Mouse (Mus musculus) testis, adult 2 months (tissue): Measurements from ENCODE around the gene Lgi2. TPM values are rescaled to one million over a fixed set of nuclear protein-coding genes. Genes with fewer than 3 reads are reported as not detected.

ENCODE experiments used
- H3K27ac ChIP-seq: fragments of 200-500 bp; 2 replicates; pipeline ENCODE4 v1.5.1; 2012; ENCODE audit warnings: low read depth, low read length; ENCODE audit not compliant: control insufficient read depth, insufficient read depth
- H3K27me3 ChIP-seq: fragments of 200-500 bp; 2 replicates; pipeline ENCODE4 v1.6.1; 2012; ENCODE audit warnings: mild to moderate bottlenecking, low read length, moderate library complexity; ENCODE audit not compliant: control insufficient read depth, insufficient read depth
- H3K36me3 ChIP-seq: fragments of 200-500 bp; 2 replicates; pipeline ENCODE4 v1.6.1; 2012; ENCODE audit warnings: mild to moderate bottlenecking, low read length; ENCODE audit not compliant: control insufficient read depth, insufficient read depth
- H3K4me1 ChIP-seq: fragments of 200-500 bp; 2 replicates; pipeline ENCODE4 v1.6.1; 2012; ENCODE audit warnings: low read length; ENCODE audit not compliant: control insufficient read depth, insufficient read depth
- H3K4me3 ChIP-seq: fragments of 200-500 bp; 2 replicates; pipeline ENCODE4 v1.5.1; 2012; ENCODE audit warnings: low read depth, mild to moderate bottlenecking, low read length, moderate library complexity, mixed read lengths; ENCODE audit not compliant: control insufficient read depth
- CTCF ChIP-seq: fragments of 200-500 bp; IDR thresholded peaks from 2 replicates; pipeline ENCODE4 v1.5.1; 2012; ENCODE audit warnings: low read depth, mild to moderate bottlenecking, inconsistent platforms, low read length, moderate library complexity; ENCODE audit not compliant: control insufficient read depth, insufficient read depth, insufficient replicate concordance
- POLR2A ChIP-seq: fragments of 200-500 bp; IDR thresholded peaks from 2 replicates; pipeline ENCODE4 v1.6.1; 2012; ENCODE audit warnings: low read depth, mild to moderate bottlenecking, inconsistent platforms, low read length, moderate library complexity; ENCODE audit not compliant: control insufficient read depth
- polyA plus RNA-seq: library from polyadenylated mRNA; depleted of rRNA; stranded (reverse); fragments of >200 nt; gene quantifications from 2 replicates; pipeline ENCODE4 v1.2.3, GENCODE M21; 2012

Lgi2 gene
- polyA plus RNA-seq, 1 experiment: 0.54 TPM

GRCm38 (mm10) chr5:52560240-52560639 lies 6.0 kb downstream of the Lgi2 start:
- no peaks in the 10 kb centered on the region for H3K27me3 ChIP-seq
- H3K27ac ChIP-seq: no peak overlapping the region
- TF ChIP-seq POLR2A: no peak
- no peak for TF ChIP-seq CTCF
- peaks cover 1% of the 10 kb centered on the region; the same call in 1 of the 2 replicates for H3K4me1 ChIP-seq
- H3K4me3 ChIP-seq: no peak overlapping the region
- no peaks in the 10 kb centered on the region for H3K36me3 ChIP-seq

GRCm38 (mm10) chr5:52555526-52555925 lies 10.7 kb downstream of the Lgi2 start:
- TF ChIP-seq POLR2A: no peak
- TF ChIP-seq CTCF: no peak
- no peak overlapping the region for H3K4me3 ChIP-seq
- H3K4me1 ChIP-seq: no peaks in the 10 kb centered on the region
- H3K27me3 ChIP-seq: no peaks in the 10 kb centered on the region
- H3K36me3 ChIP-seq: no peaks in the 10 kb centered on the region
- H3K27ac ChIP-seq: no peak overlapping the region

- H3K27ac ChIP-seq: no peak overlapping the region
Observed at GRCm38 (mm10) chr5:52551318-52551632, 15.0 kb downstream of the Lgi2 start.

GRCm38 (mm10) chr5:52550613-52551317 lies 15.5 kb downstream of the Lgi2 start:
- H3K27me3 ChIP-seq: no peaks in the 10 kb centered on the region
- TF ChIP-seq CTCF (no peak), POLR2A (no peak)
- H3K36me3 ChIP-seq: no peaks in the 10 kb centered on the region
- H3K27ac ChIP-seq: no peak overlapping the region
- H3K4me1 ChIP-seq: no peaks in the 10 kb centered on the region
- no peak overlapping the region for H3K4me3 ChIP-seq

More at GRCm38 (mm10) chr5:52551318-52551632, 15.0 kb downstream of the Lgi2 start:
- H3K27me3 ChIP-seq: no peaks in the 10 kb centered on the region
- no peak overlapping the region for H3K4me3 ChIP-seq
- H3K36me3 ChIP-seq: no peaks in the 10 kb centered on the region
- no peaks in the 10 kb centered on the region for H3K4me1 ChIP-seq
- TF ChIP-seq CTCF (no peak), POLR2A (no peak)

GRCm38 (mm10) chr5:52546950-52547349 lies 19.3 kb downstream of the Lgi2 start:
- TF ChIP-seq POLR2A (no peak), CTCF (peak; percentile 75; the same call in 1 of the 2 replicates)
- Histone ChIP-seq H3K36me3 (no peaks in the 10 kb centered on the region), H3K27me3 (no peaks in the 10 kb centered on the region), H3K4me3 (no peak overlapping the region), H3K27ac (no peak overlapping the region), H3K4me1 (no peaks in the 10 kb centered on the region)

- no peak for TF ChIP-seq CTCF
- TF ChIP-seq POLR2A: no peak
- Histone ChIP-seq H3K27ac (no peak overlapping the region), H3K4me1 (no peaks in the 10 kb centered on the region), H3K36me3 (no peaks in the 10 kb centered on the region), H3K4me3 (no peak overlapping the region), H3K27me3 (no peaks in the 10 kb centered on the region)
Observed at GRCm38 (mm10) chr5:52543770-52544169, 22.5 kb downstream of the Lgi2 start.

GRCm38 (mm10) chr5:52540186-52540585 lies 26.1 kb downstream of the Lgi2 start:
- Histone ChIP-seq H3K4me3 (no peak overlapping the region), H3K27me3 (no peaks in the 10 kb centered on the region), H3K27ac (no peak overlapping the region), H3K4me1 (no peaks in the 10 kb centered on the region), H3K36me3 (no peaks in the 10 kb centered on the region)
- no peak for TF ChIP-seq CTCF
- TF ChIP-seq POLR2A: no peak

- Histone ChIP-seq H3K4me3 (no peak overlapping the region), H3K27me3 (no peaks in the 10 kb centered on the region), H3K36me3 (no peaks in the 10 kb centered on the region), H3K27ac (no peak overlapping the region), H3K4me1 (no peaks in the 10 kb centered on the region)
- no peak for TF ChIP-seq POLR2A
- TF ChIP-seq CTCF: no peak
Observed at GRCm38 (mm10) chr5:52539483-52539882, 26.8 kb downstream of the Lgi2 start.

- TF ChIP-seq CTCF (no peak), POLR2A (no peak)
- Histone ChIP-seq H3K27me3 (no peaks in the 10 kb centered on the region), H3K4me1 (no peaks in the 10 kb centered on the region), H3K36me3 (no peaks in the 10 kb centered on the region), H3K27ac (no peak overlapping the region), H3K4me3 (no peak overlapping the region)
Observed at GRCm38 (mm10) chr5:52537024-52537423, 29.2 kb downstream of the Lgi2 start.
